Mouse (Mus musculus): ENCODE measurements around the gene Tnrc6c. TPM values are rescaled to one million over a fixed set of nuclear protein-coding genes. Genes with fewer than 3 reads are reported as not detected.

Tnrc6c gene
- total and polyA plus RNA-seq, 2 experiments from 2014 or later = 26.5 to 79.8 TPM

DNA sequence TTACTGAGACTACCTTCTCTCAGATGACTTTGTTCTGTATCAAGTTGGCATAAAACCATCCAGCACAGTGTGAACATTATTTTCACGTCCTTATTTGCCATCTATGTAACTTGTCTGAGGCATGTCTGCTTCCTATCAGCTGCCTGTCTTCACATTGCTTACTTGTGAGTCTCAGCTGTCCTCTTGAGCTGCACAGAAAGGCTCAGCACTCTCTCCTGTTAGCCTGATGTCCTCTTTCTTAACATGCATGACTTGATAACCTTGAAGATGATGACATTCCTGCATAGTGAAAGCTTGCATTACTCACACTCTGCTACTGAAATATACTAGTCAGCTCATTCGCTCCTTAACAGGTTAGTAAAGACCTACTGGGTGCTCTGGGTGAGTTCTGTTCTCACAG lies 53.1 kb downstream of the Tnrc6c start:
- no peaks in the 10 kb centered on the region for H3K4me1 ChIP-seq (ENCODE audit: insufficient read depth, low read length)
- no peak for ATAC-seq (ENCODE audit: low FRiP score)
- H3K27ac ChIP-seq (ENCODE audit: low read depth, low read length) = no peak overlapping the region
- no peak overlapping the region for H3K9ac ChIP-seq (replicated peaks; ENCODE audit: low read length, poor library complexity, severe bottlenecking)
- H3K4me2 ChIP-seq (ENCODE audit: low read depth, low read length, poor library complexity, severe bottlenecking) = no peak overlapping the region
- H3K9me3 ChIP-seq (ENCODE audit: low read length) = no peaks in the 10 kb centered on the region
- no peaks in the 10 kb centered on the region for H3K36me3 ChIP-seq (ENCODE audit: insufficient read depth, low read length)
- DNase-seq (ENCODE audit: low spot score) = no peak
- 86% methylated on average over 2 of the region's 2 CpGs for WGBS
- no peak for TF ChIP-seq CTCF (IDR thresholded peaks at IDR 0.05)
- no peaks in the 10 kb centered on the region for H3K27me3 ChIP-seq (ENCODE audit: insufficient read depth, low read length)
- H3K4me3 ChIP-seq (ENCODE audit: low read depth, low read length) = no peak overlapping the region

DNA sequence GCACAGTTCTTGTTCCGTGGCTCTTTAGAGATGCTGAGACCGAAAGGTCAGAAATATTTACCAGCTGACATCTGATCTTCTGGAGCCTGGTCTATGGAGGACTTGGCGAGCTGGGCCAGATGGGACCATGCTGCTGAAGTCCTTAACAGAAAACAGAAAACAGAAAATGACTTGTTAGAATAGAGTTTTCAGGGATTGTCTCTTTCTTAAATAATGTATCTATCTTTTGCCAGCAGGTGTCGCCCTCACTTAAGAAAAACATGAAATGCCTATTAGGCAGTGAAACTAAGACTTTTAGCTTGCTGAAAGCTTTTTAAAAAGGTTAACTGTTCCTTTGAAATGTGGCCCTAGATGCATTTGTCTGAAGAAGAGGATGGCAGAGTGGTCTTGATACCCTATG lies 55.2 kb downstream of the Tnrc6c start:
- ATAC-seq (ENCODE audit: low FRiP score) = no peak
- no peaks in the 10 kb centered on the region for H3K27me3 ChIP-seq (ENCODE audit: insufficient read depth, low read length)
- H3K4me3 ChIP-seq (ENCODE audit: low read depth, low read length) = no peak overlapping the region
- H3K9me3 ChIP-seq (ENCODE audit: low read length) = no peaks in the 10 kb centered on the region
- WGBS = 57% methylated on average over 4 of the region's 4 CpGs
- H3K4me2 ChIP-seq (ENCODE audit: low read depth, low read length, poor library complexity, severe bottlenecking) = no peak overlapping the region
- TF ChIP-seq CTCF (IDR thresholded peaks at IDR 0.05) = peak; percentile 78
- no peak overlapping the region for H3K27ac ChIP-seq (ENCODE audit: low read depth, low read length)
- no peaks in the 10 kb centered on the region for H3K4me1 ChIP-seq (ENCODE audit: insufficient read depth, low read length)
- no peak overlapping the region for H3K9ac ChIP-seq (replicated peaks; ENCODE audit: low read length, poor library complexity, severe bottlenecking)
- H3K36me3 ChIP-seq (ENCODE audit: insufficient read depth, low read length) = peaks cover 5% of the 10 kb centered on the region; the same call in 1 of the 2 replicates
- DNase-seq (ENCODE audit: low spot score) = peak; percentile 65

DNA sequence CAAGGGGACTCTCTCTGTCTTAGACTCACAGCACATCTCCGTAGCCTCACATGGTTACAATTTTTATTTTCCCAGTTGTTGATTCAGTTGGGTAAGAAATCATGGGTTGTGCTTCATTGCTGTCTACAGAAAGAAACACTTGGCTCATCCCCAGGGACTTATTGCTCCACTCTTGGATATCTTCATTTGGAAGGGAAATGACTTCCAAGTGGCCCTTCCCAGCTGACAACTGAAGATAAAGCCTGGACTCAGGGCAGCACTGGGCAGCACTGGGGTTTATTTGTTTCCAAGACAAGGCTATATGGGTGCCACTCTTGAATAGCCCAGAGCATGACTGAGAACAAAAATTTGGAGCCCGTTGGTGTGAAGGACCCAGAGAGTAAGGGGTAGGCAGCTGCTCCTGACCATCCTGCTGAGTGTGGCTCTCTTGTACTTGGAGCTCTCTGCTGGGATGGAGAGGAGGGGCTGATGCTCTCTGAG lies 56.8 kb downstream of the Tnrc6c start:
- H3K4me2 ChIP-seq (ENCODE audit: low read depth, low read length, poor library complexity, severe bottlenecking) = no peak overlapping the region
- peaks cover 16% of the 10 kb centered on the region for H3K36me3 ChIP-seq (ENCODE audit: insufficient read depth, low read length)
- TF ChIP-seq CTCF (IDR thresholded peaks at IDR 0.05) = no peak
- H3K4me1 ChIP-seq (ENCODE audit: insufficient read depth, low read length) = no peaks in the 10 kb centered on the region
- WGBS = 84% methylated on average over 2 of the region's 2 CpGs
- no peaks in the 10 kb centered on the region for H3K9me3 ChIP-seq (ENCODE audit: low read length)
- H3K27ac ChIP-seq (ENCODE audit: low read depth, low read length) = no peak overlapping the region
- ATAC-seq (ENCODE audit: low FRiP score) (no peak), DNase-seq (ENCODE audit: low spot score) (no peak)
- H3K4me3 ChIP-seq (ENCODE audit: low read depth, low read length) = no peak overlapping the region
- no peaks in the 10 kb centered on the region for H3K27me3 ChIP-seq (ENCODE audit: insufficient read depth, low read length)
- H3K9ac ChIP-seq (replicated peaks; ENCODE audit: low read length, poor library complexity, severe bottlenecking) = no peak overlapping the region

DNA sequence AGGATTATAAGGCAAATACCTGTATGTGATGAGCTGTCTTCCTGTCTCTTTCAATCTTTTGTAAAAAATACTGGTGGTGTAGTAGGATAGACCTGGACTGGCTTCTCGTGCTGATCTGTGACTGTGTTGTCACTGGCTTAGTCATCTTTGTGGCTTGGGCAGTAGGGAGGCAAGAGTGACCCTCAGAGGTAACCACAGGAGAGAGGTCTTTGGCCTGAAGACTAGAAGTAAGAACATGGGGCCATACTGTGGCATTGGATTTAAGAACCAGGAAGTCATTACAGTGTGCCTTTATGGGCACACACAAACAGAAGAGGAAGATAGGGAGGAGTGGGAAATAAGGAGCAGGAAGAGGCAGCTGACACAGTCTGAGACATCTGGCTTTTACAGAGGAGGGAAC lies 58.0 kb downstream of the Tnrc6c start:
- H3K36me3 ChIP-seq (ENCODE audit: insufficient read depth, low read length) = peaks cover 20% of the 10 kb centered on the region
- H3K9ac ChIP-seq (replicated peaks; ENCODE audit: low read length, poor library complexity, severe bottlenecking) = no peak overlapping the region
- no peaks in the 10 kb centered on the region for H3K9me3 ChIP-seq (ENCODE audit: low read length)
- no peak overlapping the region for H3K4me2 ChIP-seq (ENCODE audit: low read depth, low read length, poor library complexity, severe bottlenecking)
- TF ChIP-seq CTCF (IDR thresholded peaks at IDR 0.05) = no peak
- WGBS = 84% methylated on average over 1 of the region's 1 CpGs
- no peaks in the 10 kb centered on the region for H3K27me3 ChIP-seq (ENCODE audit: insufficient read depth, low read length)
- H3K4me1 ChIP-seq (ENCODE audit: insufficient read depth, low read length) = no peaks in the 10 kb centered on the region
- ATAC-seq (ENCODE audit: low FRiP score) (no peak), DNase-seq (ENCODE audit: low spot score) (no peak)
- no peak overlapping the region for H3K4me3 ChIP-seq (ENCODE audit: low read depth, low read length)
- H3K27ac ChIP-seq (ENCODE audit: low read depth, low read length) = no peak overlapping the region

DNA sequence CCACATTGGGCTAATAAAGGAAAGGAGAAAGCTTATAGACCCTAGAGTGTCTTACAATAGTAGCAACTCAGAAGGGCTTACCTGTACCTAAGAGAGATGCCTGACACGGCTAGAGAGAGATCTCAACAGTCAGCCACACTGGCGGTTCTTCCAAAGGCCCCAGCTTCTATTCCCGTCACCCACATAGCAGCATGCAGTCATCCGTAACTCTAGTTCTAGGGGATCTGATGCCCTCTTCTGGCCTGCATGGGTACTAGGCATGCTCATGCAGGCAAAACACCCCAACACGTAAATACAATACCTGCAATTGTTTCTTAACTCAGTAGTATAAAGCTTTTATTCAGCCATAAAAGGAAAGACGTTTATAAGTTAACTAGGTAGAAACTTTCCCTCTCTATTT lies 59.3 kb downstream of the Tnrc6c start:
- Histone ChIP-seq H3K27me3 (ENCODE audit: insufficient read depth, low read length) (no peaks in the 10 kb centered on the region), H3K36me3 (ENCODE audit: insufficient read depth, low read length) (peaks cover 22% of the 10 kb centered on the region), H3K9me3 (ENCODE audit: low read length) (no peaks in the 10 kb centered on the region), H3K4me1 (ENCODE audit: insufficient read depth, low read length) (no peaks in the 10 kb centered on the region), H3K9ac (replicated peaks; ENCODE audit: low read length, poor library complexity, severe bottlenecking) (no peak overlapping the region), H3K27ac (ENCODE audit: low read depth, low read length) (no peak overlapping the region), H3K4me2 (ENCODE audit: low read depth, low read length, poor library complexity, severe bottlenecking) (no peak overlapping the region), H3K4me3 (ENCODE audit: low read depth, low read length) (no peak overlapping the region)
- DNase-seq (ENCODE audit: low spot score) (no peak), ATAC-seq (ENCODE audit: low FRiP score) (no peak)
- TF ChIP-seq CTCF (IDR thresholded peaks at IDR 0.05) = peak; percentile 40
- WGBS = 90% methylated on average over 6 of the region's 6 CpGs

DNA sequence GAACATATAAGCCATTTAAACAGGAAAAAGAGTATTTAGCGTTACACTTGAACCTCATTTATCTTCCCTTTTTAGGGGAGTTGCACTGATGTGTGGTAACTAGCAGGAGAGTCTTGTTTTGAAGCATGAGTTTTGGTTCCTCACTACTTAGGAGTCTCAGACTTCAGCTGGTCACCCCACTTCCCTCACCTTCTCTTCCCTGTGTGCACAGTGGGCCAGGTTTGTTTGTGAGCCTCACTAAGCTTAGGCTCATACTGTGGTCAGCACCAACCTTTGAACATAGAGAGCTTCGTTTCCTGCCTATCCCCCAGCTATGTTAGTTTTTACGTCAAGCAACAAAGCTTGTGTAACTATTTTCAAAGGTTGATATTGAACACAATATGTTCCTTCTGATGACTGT lies 64.7 kb downstream of the Tnrc6c start:
- H3K27ac ChIP-seq (ENCODE audit: low read depth, low read length) = no peak overlapping the region
- no peak overlapping the region for H3K4me3 ChIP-seq (ENCODE audit: low read depth, low read length)
- 95% methylated on average over 3 of the region's 3 CpGs for WGBS
- no peak overlapping the region for H3K4me2 ChIP-seq (ENCODE audit: low read depth, low read length, poor library complexity, severe bottlenecking)
- no peaks in the 10 kb centered on the region for H3K9me3 ChIP-seq (ENCODE audit: low read length)
- ATAC-seq (ENCODE audit: low FRiP score) (no peak), DNase-seq (ENCODE audit: low spot score) (no peak)
- H3K9ac ChIP-seq (replicated peaks; ENCODE audit: low read length, poor library complexity, severe bottlenecking) = no peak overlapping the region
- H3K27me3 ChIP-seq (ENCODE audit: insufficient read depth, low read length) = no peaks in the 10 kb centered on the region
- no peaks in the 10 kb centered on the region for H3K4me1 ChIP-seq (ENCODE audit: insufficient read depth, low read length)
- peaks cover 57% of the 10 kb centered on the region for H3K36me3 ChIP-seq (ENCODE audit: insufficient read depth, low read length)
- no peak for TF ChIP-seq CTCF (IDR thresholded peaks at IDR 0.05)

All from midbrain, postnatal 0 days (tissue).